ENCODE assay signal across 19 mouse cellular contexts in genomic region chr3:153648713-153649112, GRCm38 (mm10).
DNase-seq lines count a peak whose midpoint lies in the region; ATAC-seq and TF ChIP-seq lines count a peak whose summit lies in the region.
"Had no signal": no experiment of that assay in that cellular context is flagged by ENCODE, and none has a peak within 500 bp of the region (broad histone marks: within the 10 kb centered on the region; RNA-seq: fewer than 3 reads in every experiment).

No protein-coding gene starts in this region.

- DNase-seq in hindbrain, embryonic 10.5 days (ENCODE audit: low spot score) = no peak
- DNase-seq in layer of hippocampus, adult 2 months (ENCODE audit: low spot score in 2 of 2) = no peak
- no peak for DNase-seq in layer of hippocampus, adult 11-12 months (ENCODE audit: low spot score)
- no peak for DNase-seq in midbrain, postnatal 0 days (ENCODE audit: low spot score)
- DNase-seq in midbrain, embryonic 10.5 days (ENCODE audit: low spot score) = no peak
- DNase-seq in forebrain, postnatal 0 days = no peak
- DNase-seq in natural killer cell, adult 2 months (ENCODE audit: low spot score in 2 of 2) = no peak
- DNase-seq: adrenal gland, adult 2 months; adrenal gland, postnatal 25 days; cerebellum, adult 18-20 months; cerebellum, adult 9-11 months; cerebellum, postnatal 36 days; gastrocnemius, postnatal 10 days; heart, adult 18-20 months; heart, postnatal 10 days; heart, postnatal 4 days had no signal

- no peak overlapping the region for H3K4me2 ChIP-seq in hindbrain, embryonic 16.5 days (ENCODE audit: low read length)
- no peak overlapping the region for H3K4me2 ChIP-seq in midbrain, postnatal 0 days (ENCODE audit: low read depth, low read length, poor library complexity, severe bottlenecking)
- no peak overlapping the region for H3K4me2 ChIP-seq in forebrain, postnatal 0 days (ENCODE audit: low read depth)
- H3K4me2 ChIP-seq: embryonic facial prominence, embryonic 13.5 days had no signal

- H3K36me3 ChIP-seq in hindbrain, embryonic 10.5 days = no peaks in the 10 kb centered on the region
- H3K36me3 ChIP-seq in hindbrain, embryonic 16.5 days (ENCODE audit: control insufficient read depth, insufficient read depth, low read length) = no peaks in the 10 kb centered on the region
- no peaks in the 10 kb centered on the region for H3K36me3 ChIP-seq in midbrain, postnatal 0 days (ENCODE audit: insufficient read depth, low read length)
- no peaks in the 10 kb centered on the region for H3K36me3 ChIP-seq in midbrain, embryonic 10.5 days
- H3K36me3 ChIP-seq in forebrain, postnatal 0 days (ENCODE audit: insufficient read depth) = no peaks in the 10 kb centered on the region
- H3K36me3 ChIP-seq: embryonic facial prominence, embryonic 13.5 days had no signal

- H3K9ac ChIP-seq in hindbrain, embryonic 16.5 days (ENCODE audit: low read depth, low read length) = no peak overlapping the region
- 0 out of 2 replicates have a peak overlapping the region, but pooled peaks have one; percentile 13 for H3K9ac ChIP-seq in midbrain, postnatal 0 days (replicated peaks; ENCODE audit: low read length, poor library complexity, severe bottlenecking)
- H3K9ac ChIP-seq in forebrain, postnatal 0 days = no peak overlapping the region
- H3K9ac ChIP-seq: embryonic facial prominence, embryonic 13.5 days had no signal

- WGBS in hindbrain, embryonic 10.5 days = 69% methylated on average over 8 of the region's 8 CpGs
- 50% methylated on average over 8 of the region's 8 CpGs for WGBS in hindbrain, embryonic 16.5 days
- WGBS in midbrain, postnatal 0 days = 52% methylated on average over 8 of the region's 8 CpGs
- WGBS in midbrain, embryonic 10.5 days = 84% methylated on average over 8 of the region's 8 CpGs
- WGBS in forebrain, postnatal 0 days = 40% methylated on average over 8 of the region's 8 CpGs

- H3K4me1 ChIP-seq in hindbrain, embryonic 10.5 days (replicated peaks) = peaks cover 37% of the 10 kb centered on the region
- H3K4me1 ChIP-seq in hindbrain, embryonic 16.5 days (ENCODE audit: control insufficient read depth, insufficient read depth, low read depth, low read length) = peaks cover 6% of the 10 kb centered on the region
- peaks cover under 1% of the 10 kb centered on the region; the same call in 1 of the 2 replicates for H3K4me1 ChIP-seq in midbrain, postnatal 0 days (ENCODE audit: insufficient read depth, low read length)
- peaks cover 24% of the 10 kb centered on the region for H3K4me1 ChIP-seq in midbrain, embryonic 10.5 days
- H3K4me1 ChIP-seq in forebrain, postnatal 0 days (ENCODE audit: insufficient read depth) = no peaks in the 10 kb centered on the region

- no peak overlapping the region for H3K4me3 ChIP-seq in hindbrain, embryonic 10.5 days
- H3K4me3 ChIP-seq in hindbrain, embryonic 16.5 days (ENCODE audit: low read length) = no peak overlapping the region
- no peak overlapping the region for H3K4me3 ChIP-seq in layer of hippocampus, adult 2 months
- H3K4me3 ChIP-seq in midbrain, postnatal 0 days (ENCODE audit: low read depth, low read length) = no peak overlapping the region
- no peak overlapping the region for H3K4me3 ChIP-seq in midbrain, embryonic 10.5 days
- no peak overlapping the region for H3K4me3 ChIP-seq in forebrain, postnatal 0 days (ENCODE audit: low read depth, low read length)
- H3K4me3 ChIP-seq: embryonic facial prominence, embryonic 13.5 days; heart, embryonic 10.5 days had no signal

- 0 out of 2 replicates have a peak overlapping the region, but pooled peaks have one; percentile 2 for H3K27ac ChIP-seq in hindbrain, embryonic 10.5 days
- no peak overlapping the region for H3K27ac ChIP-seq in hindbrain, embryonic 16.5 days (ENCODE audit: low read depth, low read length)
- H3K27ac ChIP-seq in layer of hippocampus, adult 2 months = peak overlapping the region; percentile 81
- H3K27ac ChIP-seq in midbrain, postnatal 0 days (ENCODE audit: low read depth, low read length) = no peak overlapping the region
- H3K27ac ChIP-seq in midbrain, embryonic 10.5 days (replicated peaks) = no peak overlapping the region
- no peak overlapping the region for H3K27ac ChIP-seq in forebrain, postnatal 0 days (ENCODE audit: low read depth, low read length)
- H3K27ac ChIP-seq: embryonic facial prominence, embryonic 13.5 days; heart, embryonic 10.5 days had no signal

- no peaks in the 10 kb centered on the region for H3K27me3 ChIP-seq in hindbrain, embryonic 10.5 days (ENCODE audit: insufficient read depth, poor library complexity, severe bottlenecking)
- H3K27me3 ChIP-seq in hindbrain, embryonic 16.5 days (replicated peaks; ENCODE audit: control insufficient read depth, insufficient read depth, low read length) = no peaks in the 10 kb centered on the region
- H3K27me3 ChIP-seq in midbrain, postnatal 0 days (ENCODE audit: insufficient read depth, low read length) = no peaks in the 10 kb centered on the region
- H3K27me3 ChIP-seq in midbrain, embryonic 10.5 days (ENCODE audit: low read depth, poor library complexity, severe bottlenecking) = no peaks in the 10 kb centered on the region
- H3K27me3 ChIP-seq in forebrain, postnatal 0 days (ENCODE audit: insufficient read depth, low read length) = no peaks in the 10 kb centered on the region
- H3K27me3 ChIP-seq: embryonic facial prominence, embryonic 13.5 days had no signal

- H3K9me3 ChIP-seq in hindbrain, embryonic 10.5 days = no peaks in the 10 kb centered on the region
- no peaks in the 10 kb centered on the region for H3K9me3 ChIP-seq in hindbrain, embryonic 16.5 days (ENCODE audit: control insufficient read depth, low read length)
- no peaks in the 10 kb centered on the region for H3K9me3 ChIP-seq in midbrain, postnatal 0 days (ENCODE audit: low read length)
- H3K9me3 ChIP-seq in midbrain, embryonic 10.5 days (replicated peaks) = no peaks in the 10 kb centered on the region
- H3K9me3 ChIP-seq in forebrain, postnatal 0 days (ENCODE audit: low read length) = no peaks in the 10 kb centered on the region
- H3K9me3 ChIP-seq: embryonic facial prominence, embryonic 13.5 days; heart, embryonic 10.5 days had no signal

- TF ChIP-seq CTCF in layer of hippocampus, adult 2 months (conservative IDR thresholded peaks at IDR 0.05) = no peak
- TF ChIP-seq CTCF in midbrain, postnatal 0 days (IDR thresholded peaks at IDR 0.05) = no peak
- TF ChIP-seq CTCF in forebrain, postnatal 0 days (IDR thresholded peaks at IDR 0.05; ENCODE audit: low read depth) = no peak

- ATAC-seq in hindbrain, embryonic 16.5 days = no peak
- 0 out of 2 replicates have a peak, but pooled peaks have one; percentile 14 for ATAC-seq in midbrain, postnatal 0 days (ENCODE audit: low FRiP score)
- ATAC-seq in forebrain, postnatal 0 days = peak; percentile 26; the same call in 1 of the 2 replicates

Comparison
In these comparisons a context has a peak if more than half of its experiments do, and no peak if none do; other contexts are left out.
1. H3K27ac ChIP-seq: peak in hindbrain, embryonic 10.5 days (single experiment) and layer of hippocampus, adult 2 months (single experiment); none in hindbrain, embryonic 16.5 days (single experiment), midbrain, postnatal 0 days (single experiment), midbrain, embryonic 10.5 days (single experiment) and forebrain, postnatal 0 days (single experiment).